Mouse (Mus musculus): ENCODE results near the gene Hist3h2a. TPM values are rescaled to one million over a fixed set of nuclear protein-coding genes. Genes with fewer than 3 reads are reported as not detected.
"Not testable (repeated sequence)": the region's sequence is repeated elsewhere in the genome, so short reads cannot be mapped to it uniquely, and the experiment has no call there.

Gene Hist3h2a
- polyA plus RNA-seq, 2 experiments, result 25.4 to 28.2 TPM

- 2% methylated on average over 29 of the region's 33 CpGs for WGBS
- Histone ChIP-seq H3K4me1 (ENCODE audit: control insufficient read depth, insufficient read depth, low read length) (peaks cover 21% of the 10 kb centered on the region; the same call in 1 of the 2 replicates), H3K4me3 (replicated peaks; ENCODE audit: low read length) (peak overlapping the region; percentile 68), H3K27ac (replicated peaks; ENCODE audit: low read depth, low read length) (peak overlapping the region; percentile 81), H3K9me3 (ENCODE audit: control insufficient read depth, low read length) (no peaks in the 10 kb centered on the region), H3K4me2 (replicated peaks; ENCODE audit: low read depth, low read length, severe bottlenecking) (peak overlapping the region; percentile 86), H3K27me3 (ENCODE audit: control insufficient read depth, insufficient read depth, low read length) (no peaks in the 10 kb centered on the region), H3K36me3 (ENCODE audit: control insufficient read depth, insufficient read depth, low read length) (peaks cover 9% of the 10 kb centered on the region), H3K9ac (ENCODE audit: low read depth, low read length, severe bottlenecking) (peak overlapping the region; percentile 64)
- TF ChIP-seq POLR2A (IDR thresholded peaks at IDR 0.05; ENCODE audit: borderline replicate concordance, extremely low read depth, insufficient read depth, insufficient read length), result no peak
- ATAC-seq (ENCODE audit: low FRiP score, low read depth) (peak; percentile 4; the same call in 1 of the 2 replicates), DNase-seq (ENCODE audit: low spot score) (peak; percentile 40)
These were observed 925 bp upstream of the Hist3h2a start for GRCm38 (mm10) chr11:58953351-58954169.

GRCm38 (mm10) chr11:58954170-58954419, 390 bp upstream of the Hist3h2a start:
- not testable (repeated sequence) for H3K27me3 ChIP-seq (ENCODE audit: control insufficient read depth, insufficient read depth, low read length); DNase-seq (ENCODE audit: low spot score); H3K36me3 ChIP-seq (ENCODE audit: control insufficient read depth, insufficient read depth, low read length); H3K9me3 ChIP-seq (ENCODE audit: control insufficient read depth, low read length); ATAC-seq (ENCODE audit: low FRiP score, low read depth)
- Histone ChIP-seq H3K4me3 (replicated peaks; ENCODE audit: low read length) (peak overlapping the region; percentile 68), H3K4me2 (replicated peaks; ENCODE audit: low read depth, low read length, severe bottlenecking) (peak overlapping the region; percentile 86), H3K9ac (ENCODE audit: low read depth, low read length, severe bottlenecking) (peak overlapping the region; percentile 64), H3K27ac (replicated peaks; ENCODE audit: low read depth, low read length) (peak overlapping the region; percentile 81), H3K4me1 (ENCODE audit: control insufficient read depth, insufficient read depth, low read length) (peaks cover 21% of the 10 kb centered on the region; the same call in 1 of the 2 replicates)
- 2% methylated on average over 12 of the region's 17 CpGs for WGBS

DNA sequence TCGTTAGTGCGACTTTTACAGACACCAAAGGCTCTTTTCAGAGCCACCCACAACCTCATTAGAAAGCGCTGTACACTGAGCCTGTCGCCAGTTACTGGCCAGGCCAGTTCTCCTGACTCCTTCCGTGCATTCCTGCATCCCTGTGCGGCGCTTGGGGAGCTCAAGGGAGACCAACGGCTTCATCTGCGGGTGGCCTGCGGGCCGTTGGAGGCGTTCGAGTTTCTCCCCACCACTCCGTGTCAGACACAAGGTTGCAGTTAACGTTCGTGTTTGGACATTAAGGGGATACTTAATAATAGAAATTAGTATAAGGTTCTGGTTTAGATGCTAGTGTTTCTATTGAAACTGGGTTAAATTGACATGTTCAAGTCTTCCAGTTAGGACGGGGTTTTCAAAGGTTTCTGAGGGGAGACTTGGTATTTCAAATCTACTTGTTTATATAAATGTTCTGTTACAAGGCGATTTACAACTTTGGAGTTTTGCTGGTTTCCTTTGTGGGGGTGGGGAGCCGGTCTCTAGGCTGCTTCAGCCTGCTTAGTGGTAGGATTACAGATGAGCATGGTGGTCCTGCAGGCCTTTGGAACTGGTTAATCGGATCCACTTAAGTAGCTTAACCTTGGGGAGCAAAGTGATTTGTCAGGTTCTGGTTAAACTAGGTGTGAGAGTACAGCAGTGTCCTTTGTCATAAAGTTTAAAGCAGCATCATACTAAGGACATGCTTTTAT, 820 bp downstream of the Hist3h2a start:
- peaks cover 20% of the 10 kb centered on the region; the same call in 1 of the 2 replicates for H3K4me1 ChIP-seq (ENCODE audit: control insufficient read depth, insufficient read depth, low read length)
- H3K27me3 ChIP-seq (ENCODE audit: control insufficient read depth, insufficient read depth, low read length), result no peaks in the 10 kb centered on the region
- no peak for TF ChIP-seq POLR2A (IDR thresholded peaks at IDR 0.05; ENCODE audit: borderline replicate concordance, extremely low read depth, insufficient read depth, insufficient read length)
- WGBS, result 1% methylated on average over 18 of the region's 20 CpGs
- H3K27ac ChIP-seq (replicated peaks; ENCODE audit: low read depth, low read length), result peak overlapping the region; percentile 96
- peak overlapping the region; percentile 86 for H3K9ac ChIP-seq (ENCODE audit: low read depth, low read length, severe bottlenecking)
- peak overlapping the region; percentile 75 for H3K4me2 ChIP-seq (replicated peaks; ENCODE audit: low read depth, low read length, severe bottlenecking)
- no peaks in the 10 kb centered on the region for H3K9me3 ChIP-seq (ENCODE audit: control insufficient read depth, low read length)
- H3K4me3 ChIP-seq (replicated peaks; ENCODE audit: low read length), result peak overlapping the region; percentile 68
- peak; percentile 9; the same call in 1 of the 2 replicates for ATAC-seq (ENCODE audit: low FRiP score, low read depth)
- H3K36me3 ChIP-seq (ENCODE audit: control insufficient read depth, insufficient read depth, low read length), result peaks cover 9% of the 10 kb centered on the region
- DNase-seq (ENCODE audit: low spot score), result no peak

GRCm38 (mm10) chr11:58955868-58956257, 1.4 kb downstream of the Hist3h2a start:
- no peaks in the 10 kb centered on the region for H3K27me3 ChIP-seq (ENCODE audit: control insufficient read depth, insufficient read depth, low read length)

DNA sequence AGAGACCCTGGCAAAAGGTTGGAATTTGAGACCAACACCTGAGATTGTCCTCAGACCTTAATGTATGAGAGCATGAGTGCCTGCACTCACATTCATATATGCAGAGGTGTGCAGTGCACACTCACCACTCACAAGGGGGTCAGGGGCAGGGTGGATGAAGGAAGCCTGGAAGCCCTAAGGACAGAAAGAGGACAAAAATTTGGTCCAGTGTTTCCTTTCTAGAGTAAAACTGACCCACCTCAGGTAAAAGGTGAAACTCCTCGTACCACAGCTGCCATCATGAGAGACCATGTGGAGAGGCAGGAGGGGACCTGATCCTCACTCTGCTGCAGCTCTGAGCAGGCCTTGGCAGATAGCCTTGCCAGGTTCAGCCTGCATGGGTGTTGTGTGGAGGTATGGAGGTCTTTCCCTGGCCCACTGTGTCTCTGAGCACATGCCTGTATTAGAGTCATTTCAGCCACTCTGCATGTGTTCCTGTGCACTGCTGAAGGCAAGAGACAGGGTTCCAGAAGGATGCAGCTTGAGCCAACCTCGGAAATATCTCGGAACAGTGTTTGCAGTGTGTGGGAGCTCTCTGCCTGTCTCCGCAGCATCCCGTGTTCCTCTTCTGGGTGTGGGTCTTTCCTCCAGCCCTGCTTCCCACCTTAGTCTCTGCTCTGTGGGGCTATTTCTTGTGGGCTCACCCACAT, 2.9 kb downstream of the Hist3h2a start:
- no peak overlapping the region for H3K27ac ChIP-seq (replicated peaks; ENCODE audit: low read depth, low read length)
- H3K4me3 ChIP-seq (replicated peaks; ENCODE audit: low read length), result peak overlapping the region; percentile 68; the same call in 1 of the 2 replicates
- ATAC-seq (ENCODE audit: low FRiP score, low read depth), result no peak
- 0 out of 2 replicates have a peak, but pooled peaks cover 4% of the 10 kb centered on the region for H3K27me3 ChIP-seq (ENCODE audit: control insufficient read depth, insufficient read depth, low read length)
- peak overlapping the region; percentile 75 for H3K4me2 ChIP-seq (replicated peaks; ENCODE audit: low read depth, low read length, severe bottlenecking)
- H3K36me3 ChIP-seq (ENCODE audit: control insufficient read depth, insufficient read depth, low read length), result peaks cover 9% of the 10 kb centered on the region
- WGBS, result 88% methylated on average over 5 of the region's 5 CpGs
- TF ChIP-seq POLR2A (IDR thresholded peaks at IDR 0.05; ENCODE audit: borderline replicate concordance, extremely low read depth, insufficient read depth, insufficient read length), result no peak
- DNase-seq (ENCODE audit: low spot score), result no peak
- peaks cover 20% of the 10 kb centered on the region; the same call in 1 of the 2 replicates for H3K4me1 ChIP-seq (ENCODE audit: control insufficient read depth, insufficient read depth, low read length)
- H3K9ac ChIP-seq (ENCODE audit: low read depth, low read length, severe bottlenecking), result no peak overlapping the region
- H3K9me3 ChIP-seq (ENCODE audit: control insufficient read depth, low read length), result no peaks in the 10 kb centered on the region

More at GRCm38 (mm10) chr11:58955868-58956257, 1.4 kb downstream of the Hist3h2a start:
- peak overlapping the region; percentile 68 for H3K4me3 ChIP-seq (replicated peaks; ENCODE audit: low read length)
- ATAC-seq (ENCODE audit: low FRiP score, low read depth) (no peak), DNase-seq (ENCODE audit: low spot score) (no peak)
- no peaks in the 10 kb centered on the region for H3K9me3 ChIP-seq (ENCODE audit: control insufficient read depth, low read length)
- peaks cover 9% of the 10 kb centered on the region for H3K36me3 ChIP-seq (ENCODE audit: control insufficient read depth, insufficient read depth, low read length)
- peaks cover 20% of the 10 kb centered on the region; the same call in 1 of the 2 replicates for H3K4me1 ChIP-seq (ENCODE audit: control insufficient read depth, insufficient read depth, low read length)
- TF ChIP-seq POLR2A (IDR thresholded peaks at IDR 0.05; ENCODE audit: borderline replicate concordance, extremely low read depth, insufficient read depth, insufficient read length), result no peak
- peak overlapping the region; percentile 96 for H3K27ac ChIP-seq (replicated peaks; ENCODE audit: low read depth, low read length)
- peak overlapping the region; percentile 86 for H3K9ac ChIP-seq (ENCODE audit: low read depth, low read length, severe bottlenecking)
- H3K4me2 ChIP-seq (replicated peaks; ENCODE audit: low read depth, low read length, severe bottlenecking), result peak overlapping the region; percentile 75
- 16% methylated on average over 8 of the region's 8 CpGs for WGBS
